Mouse (Mus musculus) frontal cortex, postnatal 25 days (tissue): Measurements from ENCODE around the gene Tsen2.
A peak's percentile ranks its signal among the peaks of the same experiment; 100 is the strongest.

ENCODE experiments used
- DNase-seq, 2 experiments: peaks; one replicate each; pipeline ENCODE4 v3.0.0; 2022; ENCODE audit warnings: low spot score in 2 of 2

Tsen2 gene

GRCm38 (mm10) chr6:115601715-115602523, 57.5 kb downstream of the Tsen2 start, which contains the start of gene Mkrn2:
Gene Mkrn2 (plus strand): TSS chr6:115601902.
- peak; percentile 64 to 74 for DNase-seq

- DNase-seq, result no peak
Measured at GRCm38 (mm10) chr6:115606461-115606860, 62.0 kb downstream of the Tsen2 start.

- DNase-seq, result no peak
Measured at GRCm38 (mm10) chr6:115607429-115607828, 63.0 kb downstream of the Tsen2 start.

- DNase-seq, result no peak
Measured at GRCm38 (mm10) chr6:115609121-115609520, 64.7 kb downstream of the Tsen2 start.

GRCm38 (mm10) chr6:115610301-115610700, 65.8 kb downstream of the Tsen2 start:
- DNase-seq, result no peak

GRCm38 (mm10) chr6:115613793-115614192, 69.3 kb downstream of the Tsen2 start:
- DNase-seq, result no peak

- no peak for DNase-seq
Measured at GRCm38 (mm10) chr6:115615983-115616382, 71.5 kb downstream of the Tsen2 start.

GRCm38 (mm10) chr6:115619818-115620217, 75.4 kb downstream of the Tsen2 start:
- DNase-seq, result no peak

- no peak for DNase-seq
Measured at GRCm38 (mm10) chr6:115620942-115621341, 76.5 kb downstream of the Tsen2 start.

- no peak for DNase-seq
Measured at GRCm38 (mm10) chr6:115626121-115626520, 81.7 kb downstream of the Tsen2 start.
